Mouse (Mus musculus) cerebellum, adult 2 months (tissue): ENCODE data around the gene Ptk6.

ENCODE experiments used
- CTCF ChIP-seq: fragments of 200-500 bp; IDR thresholded peaks from 2 replicates; pipeline ENCODE4 v1.5.1; 2011; ENCODE audit warnings: low read depth, mild to moderate bottlenecking, control low read depth, low read length, moderate library complexity, borderline replicate concordance; ENCODE audit not compliant: insufficient read depth
- POLR2A ChIP-seq: fragments of 200-500 bp; IDR thresholded peaks from 2 replicates; pipeline ENCODE4 v1.6.1; 2011; ENCODE audit warnings: low read length, control low read depth, borderline replicate concordance; ENCODE audit not compliant: insufficient read depth

DNA sequence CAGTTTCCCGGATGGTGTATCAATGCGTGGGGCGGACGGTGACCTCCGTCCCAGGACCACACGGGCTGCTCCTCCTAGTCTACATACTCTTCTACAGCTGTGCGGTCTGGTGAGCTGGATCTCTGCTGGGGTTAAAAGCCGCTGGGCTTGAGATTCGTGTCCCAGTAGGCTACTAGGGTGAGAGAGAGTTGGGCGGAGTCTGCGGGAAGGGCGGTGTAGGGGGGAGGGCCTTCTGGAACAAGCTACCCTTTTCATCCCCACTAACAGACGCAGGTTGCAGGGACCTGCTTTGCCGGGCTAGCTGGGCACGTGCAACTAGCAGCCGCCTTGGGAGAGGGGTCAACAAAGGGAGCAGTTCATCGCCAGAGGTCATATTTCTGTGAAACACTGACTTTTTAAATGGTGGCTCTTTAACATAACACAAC is 10.4 kb upstream of the Ptk6 start, which contains the start of gene Srms:
- TF ChIP-seq CTCF (no peak), POLR2A (no peak)
